Mouse (Mus musculus) adrenal gland, postnatal 14 days (tissue): Measurements from ENCODE around the gene Trim16. TPM values are rescaled to one million over a fixed set of nuclear protein-coding genes. Genes with fewer than 3 reads are reported as not detected.
A peak's percentile ranks its signal among the peaks of the same experiment; 100 is the strongest.

Experiments used
- DNase-seq: peaks from one replicate; pipeline ENCODE4 v3.0.0; 2021; ENCODE audit warnings: mixed read lengths
- total RNA-seq: library from RNA; stranded (reverse); gene quantifications from 2 replicates; pipeline ENCODE4 v1.2.3, GENCODE M21; 2021

Gene Trim16
- total RNA-seq, 1 experiment from 2014 or later, result 12.0 TPM

- no peak for DNase-seq
Measured at GRCm38 (mm10) chr11:62830387-62830786, 10.4 kb downstream of the Trim16 start.

DNA sequence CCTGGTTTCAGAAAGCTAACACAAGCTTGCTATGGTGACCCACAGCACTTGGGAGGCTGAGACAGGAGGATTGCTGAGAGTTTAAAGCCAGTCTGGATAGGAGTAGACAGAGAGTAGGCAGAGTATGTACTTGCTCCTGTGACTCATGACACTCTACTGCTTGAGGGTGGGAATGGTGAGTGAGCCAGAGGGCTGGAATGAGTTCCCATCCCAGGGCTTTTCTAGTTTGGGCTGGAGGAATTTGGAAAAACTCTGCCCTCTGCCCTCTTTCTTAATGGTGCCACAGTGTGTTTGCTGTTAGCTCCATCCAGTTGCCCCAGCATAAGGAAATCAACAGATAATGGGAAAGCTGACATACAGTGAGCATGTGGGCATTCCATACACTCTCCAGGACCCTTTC lies 11.9 kb downstream of the Trim16 start:
- DNase-seq, result no peak

DNA sequence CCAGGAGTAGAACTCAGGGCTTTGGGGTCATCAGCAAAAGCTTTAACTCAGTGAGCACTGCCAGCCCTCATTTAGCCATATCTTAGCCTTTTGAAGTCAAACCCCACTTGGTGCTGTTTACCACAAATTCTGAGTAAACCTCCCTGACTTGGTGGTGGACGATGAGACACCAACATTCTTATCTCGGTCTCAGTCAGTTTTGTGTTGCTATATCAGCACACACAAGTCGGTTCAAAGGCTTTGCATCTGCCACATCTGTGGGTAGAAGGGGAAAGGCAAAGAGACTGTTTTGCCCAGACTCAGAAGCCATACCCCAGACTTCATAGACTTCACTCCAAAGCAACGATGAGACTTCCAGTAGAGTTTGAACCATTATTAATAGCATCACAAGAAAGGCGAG lies 24.5 kb downstream of the Trim16 start:
- DNase-seq, result no peak

- no peak for DNase-seq
Measured at GRCm38 (mm10) chr11:62845730-62846129, 25.7 kb downstream of the Trim16 start.

- no peak for DNase-seq
Measured at GRCm38 (mm10) chr11:62846961-62847654, 27.1 kb downstream of the Trim16 start, which contains the start of gene Fbxw10. Fbxw10 (plus strand) TSS chr11:62847069.

- peak; percentile 18 for DNase-seq
Measured at GRCm38 (mm10) chr11:62847655-62848191, 27.7 kb downstream of the Trim16 start.

- DNase-seq, result no peak
Measured at GRCm38 (mm10) chr11:62848301-62848700, 28.3 kb downstream of the Trim16 start.

GRCm38 (mm10) chr11:62851199-62851598 lies 31.2 kb downstream of the Trim16 start:
- peak; percentile 49 for DNase-seq

DNA sequence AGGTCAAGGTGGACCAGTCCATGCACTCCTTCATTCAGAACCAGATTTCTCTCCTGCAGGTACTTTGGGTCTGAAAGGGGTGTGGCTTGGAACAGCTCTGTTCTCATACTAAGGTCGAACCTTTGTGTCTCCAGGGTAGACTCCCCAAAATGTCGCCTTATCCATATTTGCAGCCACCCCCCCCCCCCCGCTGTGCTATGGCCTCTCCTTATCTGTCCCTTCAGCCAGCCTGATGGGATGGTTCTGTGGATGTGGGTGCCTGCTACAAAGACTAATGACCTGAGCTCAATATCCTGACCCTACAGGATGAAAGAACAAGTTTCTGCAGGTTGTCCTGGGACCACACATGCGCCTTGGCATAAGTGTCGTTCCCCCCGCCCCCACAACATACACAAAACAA lies 33.3 kb downstream of the Trim16 start:
- no peak for DNase-seq

- peak; percentile 45 for DNase-seq
Measured at GRCm38 (mm10) chr11:62865562-62865961, 45.5 kb downstream of the Trim16 start.

- no peak for DNase-seq
Measured at GRCm38 (mm10) chr11:62866685-62867084, 46.7 kb downstream of the Trim16 start.

DNA sequence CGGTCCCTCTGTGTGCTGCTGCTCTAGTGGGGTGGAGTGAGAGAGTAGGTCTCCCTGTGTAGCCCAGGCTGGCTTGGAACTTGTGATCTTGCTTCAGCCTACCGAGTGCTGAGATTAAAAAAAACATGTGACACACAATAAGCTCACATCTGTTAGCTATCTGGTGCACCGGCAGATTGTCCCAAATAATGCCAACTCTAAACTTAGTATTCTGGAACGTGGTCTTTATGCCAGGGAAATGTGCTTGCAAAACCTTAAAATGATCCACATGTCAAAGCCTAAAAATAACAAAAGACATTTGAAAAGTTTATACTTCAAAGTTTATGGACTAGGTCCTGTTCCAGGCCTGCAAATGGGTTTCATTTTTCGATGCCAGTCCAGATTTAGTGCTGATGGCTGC lies 49.2 kb downstream of the Trim16 start:
- no peak for DNase-seq

GRCm38 (mm10) chr11:62869715-62870371 lies 49.8 kb downstream of the Trim16 start:
- DNase-seq, result no peak

GRCm38 (mm10) chr11:62873479-62873878 lies 53.4 kb downstream of the Trim16 start:
- DNase-seq, result peak; percentile 46

- DNase-seq, result no peak
Measured at GRCm38 (mm10) chr11:62875696-62876095, 55.7 kb downstream of the Trim16 start.

DNA sequence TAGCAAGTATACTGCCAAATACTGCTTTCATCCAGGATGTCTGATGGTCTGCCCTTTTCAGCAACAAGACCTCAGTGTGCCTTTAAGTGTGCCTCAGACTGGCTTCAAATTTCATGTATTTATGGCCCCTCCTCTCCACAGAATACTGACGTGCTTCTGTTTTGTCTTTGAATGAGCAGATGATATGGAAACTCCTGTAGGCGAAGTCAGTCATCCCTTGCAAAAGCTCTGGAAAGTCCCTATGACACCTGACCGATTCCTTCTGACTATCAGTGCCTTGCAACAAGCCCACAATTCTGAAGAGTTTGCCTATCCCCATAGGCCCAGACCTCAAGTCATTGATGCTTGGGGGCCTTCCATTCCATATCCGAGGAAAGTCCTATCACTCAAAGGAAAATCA lies 56.4 kb downstream of the Trim16 start:
- DNase-seq, result no peak

- DNase-seq, result no peak
Measured at GRCm38 (mm10) chr11:62877391-62877790, 57.4 kb downstream of the Trim16 start.

GRCm38 (mm10) chr11:62878728-62879127 lies 58.7 kb downstream of the Trim16 start:
- DNase-seq, result no peak

DNA sequence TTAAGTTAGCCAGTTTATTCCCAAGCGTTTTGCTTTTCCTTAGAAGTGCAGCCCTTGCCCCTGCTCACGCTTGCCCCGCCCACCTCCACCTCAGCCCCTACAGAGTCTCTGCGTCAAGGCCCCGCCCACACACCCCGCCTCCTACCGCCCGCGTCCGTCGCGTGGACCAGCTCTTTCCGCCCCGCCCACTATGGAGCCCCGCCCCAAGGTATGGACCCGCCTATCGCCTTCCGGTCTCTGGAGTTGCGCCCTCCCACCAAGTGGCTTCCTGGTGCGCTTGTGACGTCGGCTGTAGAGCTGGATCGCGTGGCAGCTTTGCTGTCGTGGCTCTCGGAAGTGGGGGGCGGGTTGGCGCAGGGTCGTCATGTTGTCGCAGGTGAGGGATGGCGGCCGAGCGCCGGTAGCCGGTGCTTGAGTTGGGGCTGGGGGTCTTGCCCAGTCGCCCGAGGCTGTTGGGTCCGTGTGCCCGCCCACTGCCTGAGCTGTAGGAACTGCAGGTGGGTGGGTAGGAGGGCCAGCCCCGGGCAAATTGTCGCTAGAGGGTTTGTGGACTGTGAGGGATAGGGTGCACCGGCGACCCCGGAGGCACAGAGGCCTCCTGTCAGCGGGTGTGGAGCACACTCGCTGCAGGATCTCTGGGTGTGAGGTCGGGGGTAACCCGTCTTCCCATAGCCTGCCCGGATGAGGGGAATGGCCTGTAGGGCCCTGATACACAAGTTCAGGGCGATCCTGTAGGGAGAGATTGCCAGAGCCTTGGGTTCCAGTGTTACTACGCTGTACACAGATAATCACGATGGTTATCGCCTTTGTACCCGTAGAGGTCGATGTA lies 59.4 kb downstream of the Trim16 start, which contains the start of gene Tvp23b:
Gene Tvp23b (plus strand): TSS at position 236 of the 829 bp plus-strand sequence.
- peak; percentile 100 for DNase-seq

- DNase-seq, result no peak
Measured at GRCm38 (mm10) chr11:62883407-62883806, 63.4 kb downstream of the Trim16 start.

DNA sequence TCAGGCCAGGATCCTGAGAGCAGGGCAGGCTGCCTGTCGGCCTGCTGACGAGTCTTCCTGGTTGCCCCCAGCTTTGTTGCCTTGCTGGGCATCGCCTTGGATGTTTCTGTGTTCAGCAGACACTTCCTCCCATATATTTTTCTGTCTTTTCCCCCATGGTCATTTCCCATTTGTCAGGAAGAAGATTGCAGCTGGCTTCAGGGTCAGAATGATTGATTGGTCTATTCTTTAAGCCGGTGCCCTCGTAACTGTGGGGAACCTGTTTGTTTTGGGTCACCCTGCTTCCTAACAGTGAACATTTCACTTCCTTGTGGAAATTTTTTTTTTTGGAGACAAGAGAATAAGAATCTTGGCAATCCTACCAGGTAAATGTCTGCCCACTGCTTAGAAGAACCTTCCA lies 65.3 kb downstream of the Trim16 start:
- DNase-seq, result peak; percentile 8

DNA sequence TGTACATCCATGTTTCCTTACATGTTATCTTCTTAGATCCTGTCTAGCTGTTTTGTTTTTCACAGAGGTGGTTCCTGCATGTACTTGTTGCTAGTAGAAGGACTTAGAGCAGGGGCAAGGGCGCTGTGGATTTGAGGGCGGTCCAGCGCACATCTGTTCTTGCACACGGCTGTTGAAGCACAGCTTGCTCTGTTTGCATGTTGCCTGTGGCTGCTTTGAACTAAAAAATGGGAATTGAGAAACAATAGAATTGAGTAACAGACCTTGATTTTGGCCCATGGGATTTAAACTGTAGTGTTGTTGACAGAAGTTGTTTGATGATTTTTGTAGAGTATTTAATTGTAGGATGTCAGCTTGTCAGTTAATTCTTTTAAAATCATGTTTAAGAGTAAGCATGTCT lies 70.8 kb downstream of the Trim16 start:
- no peak for DNase-seq

DNA sequence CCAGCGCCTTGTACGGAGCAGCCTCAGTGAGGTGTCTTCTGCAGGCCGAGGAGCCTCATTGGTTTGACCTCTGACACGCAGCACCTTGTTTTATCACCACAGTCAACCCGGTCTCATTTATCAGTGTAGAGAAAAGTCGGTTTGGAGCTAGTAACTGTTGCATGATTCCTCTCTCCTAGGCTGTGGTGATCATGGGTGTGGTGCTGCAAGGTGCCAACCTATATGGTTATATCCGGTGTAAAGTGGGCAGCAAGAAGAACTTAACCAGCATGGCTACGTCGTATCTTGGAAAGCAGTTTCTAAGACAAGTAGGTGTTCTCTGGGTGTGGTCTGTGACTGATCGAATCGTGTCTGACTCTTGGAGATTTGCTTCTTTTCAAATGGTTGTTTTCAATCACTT lies 71.7 kb downstream of the Trim16 start:
- no peak for DNase-seq
